Mouse (Mus musculus) midbrain, embryonic 10.5 days (tissue): ENCODE measurements around the gene Wnt10a. TPM values are rescaled to one million over a fixed set of nuclear protein-coding genes. Genes with fewer than 3 reads are reported as not detected.

ENCODE experiments used
- DNase-seq: peaks from one replicate; pipeline ENCODE4 v3.0.0-alpha.2; 2017; ENCODE audit warnings: low spot score
- H3K27ac ChIP-seq: fragments of 300-500 bp; sonication (generic); replicated peaks from 2 replicates; pipeline ENCODE4 v1.5.1; 2016; ENCODE audit warnings: mild to moderate bottlenecking
- H3K27me3 ChIP-seq: fragments of 300-500 bp; sonication (generic); 2 replicates; pipeline ENCODE4 v1.6.1; 2016; ENCODE audit warnings: low read depth, mild to moderate bottlenecking; ENCODE audit not compliant: poor library complexity, severe bottlenecking
- H3K36me3 ChIP-seq: fragments of 300-500 bp; sonication (generic); 2 replicates; pipeline ENCODE4 v1.6.1; 2016; ENCODE audit warnings: mild to moderate bottlenecking, moderate library complexity
- H3K4me1 ChIP-seq: fragments of 300-500 bp; sonication (generic); 2 replicates; pipeline ENCODE4 v1.6.1; 2016
- H3K4me3 ChIP-seq: fragments of 300-500 bp; sonication (generic); 2 replicates; pipeline ENCODE4 v1.5.1; 2016; ENCODE audit warnings: mild to moderate bottlenecking, moderate library complexity
- H3K9me3 ChIP-seq: fragments of 300-500 bp; sonication (generic); replicated peaks from 2 replicates; pipeline ENCODE4 v1.6.1; 2016; ENCODE audit warnings: mild to moderate bottlenecking
- WGBS: fragments of 180-500 bp; shearing (Covaris S2); methylation state at CpG from one replicate; pipeline ENCODE4 v1.1.7; 2016; 5-methylcytosine and 5-hydroxymethylcytosine counted together
- polyA plus RNA-seq: library from polyadenylated mRNA; unstranded; fragments of >200 nt; fragmentation: Nextera tagmentation; extraction: Ambion mirVana; gene quantifications from 2 replicates; pipeline ENCODE4 v1.2.1, GENCODE M21; 2016

Gene Wnt10a
- polyA plus RNA-seq, 1 experiment from 2014 or later = 0.85 TPM

- Histone ChIP-seq H3K4me1 (peaks cover 84% of the 10 kb centered on the region), H3K36me3 (no peaks in the 10 kb centered on the region), H3K27me3 (peaks cover 100% of the 10 kb centered on the region), H3K4me3 (no peak overlapping the region), H3K9me3 (no peaks in the 10 kb centered on the region), H3K27ac (0 out of 2 replicates have a peak overlapping the region, but pooled peaks have one; percentile 6)
- 5% methylated on average over 19 of the region's 19 CpGs for WGBS
- peak; percentile 34 for DNase-seq
These were observed 1.7 kb downstream of the Wnt10a start for GRCm38 (mm10) chr1:74792831-74793660.

DNA sequence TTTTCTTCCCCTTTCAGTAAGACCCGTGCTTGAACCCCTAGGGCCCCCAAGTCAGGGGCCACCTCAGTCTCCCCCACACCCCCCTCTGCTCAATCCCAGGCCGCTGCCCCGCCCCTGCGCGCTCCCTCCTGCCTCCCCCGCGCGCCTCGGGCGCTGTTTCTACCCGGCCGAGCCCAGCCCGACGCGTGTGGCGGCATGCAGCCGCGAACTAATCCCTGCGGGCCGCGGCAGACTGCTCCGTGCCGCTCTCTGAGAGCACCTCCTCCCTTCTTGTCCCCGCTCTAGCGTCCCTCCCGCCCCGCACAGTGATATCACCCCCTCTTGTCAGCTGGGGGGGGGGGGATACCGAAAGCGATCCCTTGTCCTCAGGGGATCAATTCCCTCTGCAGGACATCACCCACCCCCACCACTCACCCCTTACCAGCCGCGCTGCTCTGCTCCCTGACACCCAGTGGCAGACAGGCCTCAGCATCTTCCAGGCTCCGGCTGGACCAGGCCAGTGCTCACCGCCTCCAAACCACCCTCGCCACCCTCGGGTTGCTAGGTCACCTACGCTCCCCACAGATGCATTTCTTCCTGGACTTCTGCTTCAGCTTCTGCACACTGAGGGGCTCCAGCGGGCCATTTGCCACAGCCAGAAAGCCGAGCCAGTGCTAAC is 3.3 kb downstream of the Wnt10a start:
- peak overlapping the region; percentile 55 for H3K27ac ChIP-seq
- WGBS = under 1% methylated on average over 38 of the region's 38 CpGs
- H3K27me3 ChIP-seq = peaks cover 100% of the 10 kb centered on the region
- peak overlapping the region; percentile 49 for H3K4me3 ChIP-seq
- peaks cover 84% of the 10 kb centered on the region for H3K4me1 ChIP-seq
- no peaks in the 10 kb centered on the region for H3K36me3 ChIP-seq
- H3K9me3 ChIP-seq = no peaks in the 10 kb centered on the region
- DNase-seq = peak; percentile 67

DNA sequence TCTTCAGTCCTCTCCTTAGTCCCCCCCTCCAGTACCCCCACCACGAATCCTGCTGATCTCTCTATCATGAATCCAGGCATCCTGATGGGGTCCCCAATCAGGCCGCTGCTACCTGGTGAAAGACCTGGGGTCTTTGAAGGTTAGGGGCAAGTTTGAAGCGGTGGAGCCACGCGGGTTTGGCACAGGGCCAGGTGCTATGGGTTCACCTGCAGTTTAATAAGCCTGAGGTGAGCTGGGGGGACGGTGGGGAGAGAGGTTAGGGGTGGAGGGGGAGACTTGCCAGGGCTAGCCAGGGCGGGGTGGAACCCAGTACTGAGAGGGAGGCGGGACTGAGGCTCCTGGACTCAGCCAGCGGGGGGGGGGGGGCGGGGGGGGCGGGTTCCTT is 3.8 kb downstream of the Wnt10a start:
- Histone ChIP-seq H3K27me3 (peaks cover 100% of the 10 kb centered on the region), H3K4me3 (peak overlapping the region; percentile 49; the same call in 1 of the 2 replicates), H3K36me3 (no peaks in the 10 kb centered on the region), H3K4me1 (peaks cover 81% of the 10 kb centered on the region), H3K9me3 (no peaks in the 10 kb centered on the region), H3K27ac (peak overlapping the region; percentile 55; the same call in 1 of the 2 replicates)
- DNase-seq = no peak
- WGBS = under 1% methylated on average over 10 of the region's 11 CpGs

DNA sequence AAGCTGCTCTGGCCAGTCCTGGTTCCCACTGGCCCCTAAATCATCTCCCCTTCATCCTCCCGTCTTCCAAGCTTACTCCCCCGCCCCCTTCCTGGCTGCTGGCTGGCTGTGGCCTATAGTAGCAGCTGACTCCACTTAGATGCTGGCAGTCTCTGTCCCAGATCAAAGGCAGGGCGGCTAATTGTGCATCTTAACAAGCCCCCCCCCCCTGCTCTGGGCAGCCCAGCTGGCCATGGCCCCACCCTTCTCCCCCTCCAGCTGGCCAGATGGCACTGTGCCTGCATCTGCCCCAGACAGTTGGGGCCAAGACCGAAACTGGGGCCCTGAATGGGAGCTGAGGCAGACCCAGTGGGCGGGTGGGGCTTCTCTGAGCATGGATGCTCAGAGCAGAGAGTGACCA is 6.1 kb downstream of the Wnt10a start:
- 0 out of 2 replicates have a peak overlapping the region, but pooled peaks have one; percentile 58 for H3K27ac ChIP-seq
- H3K4me1 ChIP-seq = peaks cover 71% of the 10 kb centered on the region
- no peaks in the 10 kb centered on the region for H3K9me3 ChIP-seq
- WGBS = 7% methylated on average over 5 of the region's 5 CpGs
- H3K27me3 ChIP-seq = peaks cover 100% of the 10 kb centered on the region
- H3K4me3 ChIP-seq = 0 out of 2 replicates have a peak overlapping the region, but pooled peaks have one; percentile 14
- DNase-seq = peak; percentile 71
- H3K36me3 ChIP-seq = no peaks in the 10 kb centered on the region

DNA sequence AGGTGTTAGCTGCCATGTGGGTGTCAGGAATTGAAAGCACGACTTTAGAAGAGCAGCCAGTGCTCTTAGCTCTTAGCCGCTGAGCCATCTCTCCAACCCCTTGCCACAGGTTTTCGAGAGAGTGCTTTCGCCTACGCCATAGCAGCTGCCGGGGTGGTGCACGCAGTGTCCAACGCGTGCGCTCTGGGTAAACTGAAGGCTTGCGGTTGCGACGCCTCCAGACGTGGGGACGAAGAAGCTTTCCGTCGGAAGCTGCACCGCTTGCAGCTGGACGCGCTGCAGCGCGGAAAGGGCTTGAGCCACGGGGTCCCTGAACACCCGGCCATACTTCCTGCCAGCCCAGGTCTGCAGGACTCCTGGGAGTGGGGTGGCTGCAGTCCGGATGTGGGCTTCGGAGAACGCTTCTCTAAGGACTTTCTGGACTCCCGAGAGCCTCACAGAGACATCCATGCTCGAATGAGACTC is 9.1 kb downstream of the Wnt10a start:
- peaks cover 100% of the 10 kb centered on the region for H3K27me3 ChIP-seq
- peaks cover 74% of the 10 kb centered on the region for H3K4me1 ChIP-seq
- H3K36me3 ChIP-seq = no peaks in the 10 kb centered on the region
- no peaks in the 10 kb centered on the region for H3K9me3 ChIP-seq
- WGBS = under 1% methylated on average over 29 of the region's 29 CpGs
- no peak overlapping the region for H3K27ac ChIP-seq
- H3K4me3 ChIP-seq = peak overlapping the region; percentile 37
- peak; percentile 40 for DNase-seq

- H3K4me3 ChIP-seq = no peak overlapping the region
- DNase-seq = peak; percentile 29
- no peak overlapping the region for H3K27ac ChIP-seq
- H3K36me3 ChIP-seq = no peaks in the 10 kb centered on the region
- H3K4me1 ChIP-seq = peaks cover 76% of the 10 kb centered on the region
- H3K27me3 ChIP-seq = peaks cover 100% of the 10 kb centered on the region
- WGBS = 10% methylated on average over 6 of the region's 6 CpGs
- H3K9me3 ChIP-seq = no peaks in the 10 kb centered on the region
These were observed 10.4 kb downstream of the Wnt10a start for GRCm38 (mm10) chr1:74801631-74802140.

DNA sequence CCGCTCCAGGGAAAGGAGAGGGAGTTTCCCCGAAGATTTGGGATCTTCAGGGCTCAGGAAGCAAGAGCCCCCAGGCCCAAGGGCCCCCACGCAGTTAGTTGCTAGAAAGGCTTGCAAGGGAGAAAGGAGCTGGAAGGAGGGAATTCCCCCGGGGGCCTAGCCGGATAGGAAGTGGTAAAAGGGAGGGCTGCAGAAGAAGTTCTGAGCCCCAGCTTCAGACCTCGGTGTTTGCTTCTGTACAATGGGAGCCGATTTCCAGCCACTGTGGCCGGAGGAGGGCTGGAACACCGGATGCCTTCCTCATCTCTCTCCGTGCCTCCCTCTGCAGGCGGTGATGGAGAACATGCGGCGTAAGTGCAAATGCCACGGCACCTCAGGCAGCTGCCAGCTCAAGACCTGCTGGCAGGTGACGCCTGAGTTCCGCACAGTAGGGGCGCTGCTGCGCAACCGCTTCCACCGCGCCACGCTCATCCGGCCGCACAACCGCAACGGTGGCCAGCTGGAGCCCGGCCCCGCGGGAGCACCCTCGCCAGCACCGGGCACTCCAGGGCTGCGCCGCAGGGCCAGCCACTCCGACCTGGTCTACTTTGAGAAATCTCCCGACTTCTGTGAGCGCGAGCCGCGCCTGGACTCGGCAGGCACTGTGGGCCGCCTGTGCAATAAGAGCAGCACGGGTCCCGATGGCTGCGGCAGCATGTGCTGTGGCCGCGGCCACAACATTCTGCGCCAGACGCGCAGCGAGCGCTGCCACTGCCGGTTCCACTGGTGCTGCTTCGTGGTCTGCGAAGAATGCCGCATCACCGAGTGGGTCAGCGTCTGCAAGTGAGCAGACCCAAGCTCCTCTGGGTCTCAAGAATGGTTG is 11.7 kb downstream of the Wnt10a start:
- under 1% methylated on average over 57 of the region's 57 CpGs for WGBS

GRCm38 (mm10) chr1:74804211-74804870 is 13.0 kb downstream of the Wnt10a start:
- peaks cover 75% of the 10 kb centered on the region for H3K4me1 ChIP-seq
- peak; percentile 18 for DNase-seq
- WGBS = 4% methylated on average over 10 of the region's 10 CpGs
- H3K27me3 ChIP-seq = peaks cover 100% of the 10 kb centered on the region
- H3K9me3 ChIP-seq = no peaks in the 10 kb centered on the region
- H3K4me3 ChIP-seq = peak overlapping the region; percentile 60; the same call in 1 of the 2 replicates
- no peaks in the 10 kb centered on the region for H3K36me3 ChIP-seq
- no peak overlapping the region for H3K27ac ChIP-seq

More for the DNA sequence above, 11.7 kb downstream of the Wnt10a start:
- peak; percentile 81 for DNase-seq
- no peaks in the 10 kb centered on the region for H3K9me3 ChIP-seq
- H3K27ac ChIP-seq = peak overlapping the region; percentile 56; the same call in 1 of the 2 replicates
- H3K27me3 ChIP-seq = peaks cover 100% of the 10 kb centered on the region
- peak overlapping the region; percentile 60 for H3K4me3 ChIP-seq
- no peaks in the 10 kb centered on the region for H3K36me3 ChIP-seq
- peaks cover 76% of the 10 kb centered on the region for H3K4me1 ChIP-seq

GRCm38 (mm10) chr1:74805340-74805835 is 14.1 kb downstream of the Wnt10a start:
- no peaks in the 10 kb centered on the region for H3K36me3 ChIP-seq
- H3K27me3 ChIP-seq = peaks cover 100% of the 10 kb centered on the region
- no peak overlapping the region for H3K27ac ChIP-seq
- peaks cover 78% of the 10 kb centered on the region for H3K4me1 ChIP-seq
- H3K4me3 ChIP-seq = no peak overlapping the region
- H3K9me3 ChIP-seq = no peaks in the 10 kb centered on the region
- DNase-seq = no peak
- 10% methylated on average over 4 of the region's 4 CpGs for WGBS

DNA sequence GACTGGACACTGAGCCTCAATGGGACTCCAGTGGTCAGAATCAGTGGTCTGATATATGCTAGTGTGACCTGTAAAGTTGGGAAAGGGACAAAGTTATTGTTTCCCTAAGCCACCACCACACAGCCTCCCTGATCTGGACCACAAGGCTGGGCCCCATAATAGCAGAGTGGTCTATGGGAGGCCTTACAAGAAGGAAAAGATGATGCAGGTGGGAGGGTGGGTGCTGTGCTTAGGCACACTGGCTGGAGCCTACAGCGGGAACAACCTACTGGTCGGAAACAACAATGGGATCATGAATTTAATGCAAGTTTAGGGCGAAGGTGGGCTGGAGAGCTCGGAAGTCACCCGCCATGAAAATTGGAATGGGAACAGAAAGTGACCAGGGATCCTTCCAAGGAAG is 14.5 kb downstream of the Wnt10a start:
- peak; percentile 17 for DNase-seq
- Histone ChIP-seq H3K4me1 (peaks cover 76% of the 10 kb centered on the region), H3K9me3 (no peaks in the 10 kb centered on the region), H3K27ac (no peak overlapping the region), H3K27me3 (peaks cover 100% of the 10 kb centered on the region), H3K4me3 (peak overlapping the region; percentile 52; the same call in 1 of the 2 replicates), H3K36me3 (no peaks in the 10 kb centered on the region)
- 9% methylated on average over 5 of the region's 5 CpGs for WGBS
